Mouse (Mus musculus) olfactory bulb, adult 2 months (tissue): ENCODE data around the gene Nedd4.

Source experiments
- CTCF ChIP-seq: fragments of 200-500 bp; IDR thresholded peaks from 2 replicates; pipeline ENCODE4 v1.5.1; 2012; ENCODE audit warnings: low read depth, mild to moderate bottlenecking, low read length, moderate library complexity; ENCODE audit not compliant: insufficient read depth
- POLR2A ChIP-seq: fragments of 200-500 bp; IDR thresholded peaks from 2 replicates; pipeline ENCODE4 v1.6.1; 2012; ENCODE audit warnings: mild to moderate bottlenecking, low read depth, low read length, moderate library complexity; ENCODE audit not compliant: insufficient read depth

- no peak for TF ChIP-seq CTCF
- no peak for TF ChIP-seq POLR2A
These were observed 43.1 kb downstream of the Nedd4 start for GRCm38 (mm10) chr9:72705270-72705669.
